Mouse (Mus musculus) neural tube, embryonic 14.5 days (tissue): Measurements from ENCODE around the gene Slc8b1. TPM values are rescaled to one million over a fixed set of nuclear protein-coding genes. Genes with fewer than 3 reads are reported as not detected.
"Not testable (repeated sequence)": the region's sequence is repeated elsewhere in the genome, so short reads cannot be mapped to it uniquely, and the experiment has no call there.

Source experiments
- ATAC-seq: fragments of 200-750 bp; cut with Nextera tagmentation; 2 replicates; pipeline ENCODE4 v1.8.0; 2017; ENCODE audit warnings: low read depth, mild to moderate bottlenecking, moderate TSS enrichment, moderate library complexity
- H3K27ac ChIP-seq: fragments of 300-500 bp; sonication (generic); 2 replicates; pipeline ENCODE4 v1.5.1; 2014; ENCODE audit warnings: low read depth, mild to moderate bottlenecking, control low read depth, low read length, moderate library complexity, mixed read lengths
- H3K27me3 ChIP-seq: fragments of 300-500 bp; sonication (generic); 2 replicates; pipeline ENCODE4 v1.6.1; 2014; ENCODE audit warnings: low read length; ENCODE audit not compliant: control insufficient read depth, insufficient read depth
- H3K36me3 ChIP-seq: fragments of 300-500 bp; sonication (generic); 2 replicates; pipeline ENCODE4 v1.6.1; 2014; ENCODE audit warnings: low read length, mixed read lengths; ENCODE audit not compliant: control insufficient read depth, insufficient read depth
- H3K4me1 ChIP-seq: fragments of 300-500 bp; sonication (generic); 2 replicates; pipeline ENCODE4 v1.6.1; 2014; ENCODE audit warnings: low read length; ENCODE audit not compliant: control insufficient read depth, insufficient read depth
- H3K4me2 ChIP-seq: fragments of 300-500 bp; sonication (generic); 2 replicates; pipeline ENCODE4 v1.6.1; 2014; ENCODE audit warnings: mild to moderate bottlenecking, low read depth, low read length, control low read depth
- H3K4me3 ChIP-seq: fragments of 300-500 bp; sonication (generic); 2 replicates; pipeline ENCODE4 v1.5.1; 2014; ENCODE audit warnings: low read depth, low read length, control low read depth, mixed read lengths
- H3K9ac ChIP-seq: fragments of 300-500 bp; sonication (generic); replicated peaks from 2 replicates; pipeline ENCODE4 v1.6.1; 2014; ENCODE audit warnings: low read depth, mild to moderate bottlenecking, control low read depth, low read length, mixed read lengths
- H3K9me3 ChIP-seq: fragments of 300-500 bp; sonication (generic); 2 replicates; pipeline ENCODE4 v1.6.1; 2016; ENCODE audit warnings: low read length; ENCODE audit not compliant: control insufficient read depth
- WGBS: fragments of 180-500 bp; shearing (Covaris S2); extraction: QIAGEN DNeasy Blood & Tissue Kit; methylation state at CpG from one replicate; pipeline ENCODE4 v1.1.7; 2014; 5-methylcytosine and 5-hydroxymethylcytosine counted together
- polyA plus RNA-seq: library from polyadenylated mRNA; unstranded; fragments of >200 nt; fragmentation: Nextera tagmentation; extraction: Ambion mirVana; gene quantifications from 2 replicates; pipeline ENCODE4 v1.2.1, GENCODE M21; 2014

Slc8b1 gene
- polyA plus RNA-seq, 1 experiment from 2014 or later, result 0.95 TPM

GRCm38 (mm10) chr5:120490679-120491192, 20.2 kb upstream of the Slc8b1 start:
- Histone ChIP-seq H3K27me3 (no peaks in the 10 kb centered on the region), H3K27ac (peak overlapping the region; percentile 45; the same call in 1 of the 2 replicates), H3K9ac (no peak overlapping the region), H3K9me3 (no peaks in the 10 kb centered on the region), H3K4me1 (no peaks in the 10 kb centered on the region), H3K4me2 (no peak overlapping the region), H3K36me3 (peaks cover 11% of the 10 kb centered on the region; the same call in 1 of the 2 replicates), H3K4me3 (no peak overlapping the region)
- ATAC-seq, result no peak
- WGBS, result 68% methylated on average over 8 of the region's 8 CpGs

- Histone ChIP-seq H3K36me3 (0 out of 2 replicates have a peak, but pooled peaks cover 3% of the 10 kb centered on the region), H3K4me3 (no peak overlapping the region), H3K9me3 (no peaks in the 10 kb centered on the region), H3K4me1 (no peaks in the 10 kb centered on the region), H3K9ac (no peak overlapping the region), H3K27me3 (no peaks in the 10 kb centered on the region), H3K4me2 (no peak overlapping the region), H3K27ac (no peak overlapping the region)
- WGBS, result 67% methylated on average over 11 of the region's 11 CpGs
- ATAC-seq, result no peak
Observed at GRCm38 (mm10) chr5:120492437-120492836, 18.5 kb upstream of the Slc8b1 start.

- 85% methylated on average over 6 of the region's 6 CpGs for WGBS
- H3K9me3 ChIP-seq, result no peaks in the 10 kb centered on the region
- no peaks in the 10 kb centered on the region for H3K4me1 ChIP-seq
- no peak overlapping the region for H3K4me3 ChIP-seq
- no peak overlapping the region for H3K4me2 ChIP-seq
- no peak overlapping the region for H3K9ac ChIP-seq
- no peak overlapping the region for H3K27ac ChIP-seq
- no peak for ATAC-seq
- H3K36me3 ChIP-seq, result 0 out of 2 replicates have a peak, but pooled peaks cover 3% of the 10 kb centered on the region
- H3K27me3 ChIP-seq, result no peaks in the 10 kb centered on the region
Observed at GRCm38 (mm10) chr5:120493440-120493839, 17.5 kb upstream of the Slc8b1 start.

- H3K9me3 ChIP-seq, result no peaks in the 10 kb centered on the region
- H3K4me2 ChIP-seq, result no peak overlapping the region
- no peaks in the 10 kb centered on the region for H3K27me3 ChIP-seq
- H3K4me3 ChIP-seq, result no peak overlapping the region
- no peaks in the 10 kb centered on the region for H3K4me1 ChIP-seq
- ATAC-seq, result no peak
- H3K9ac ChIP-seq, result no peak overlapping the region
- WGBS, result 70% methylated on average over 9 of the region's 9 CpGs
- H3K27ac ChIP-seq, result no peak overlapping the region
- H3K36me3 ChIP-seq, result 0 out of 2 replicates have a peak, but pooled peaks cover 3% of the 10 kb centered on the region
Observed at GRCm38 (mm10) chr5:120493873-120494395, 17.0 kb upstream of the Slc8b1 start.

DNA sequence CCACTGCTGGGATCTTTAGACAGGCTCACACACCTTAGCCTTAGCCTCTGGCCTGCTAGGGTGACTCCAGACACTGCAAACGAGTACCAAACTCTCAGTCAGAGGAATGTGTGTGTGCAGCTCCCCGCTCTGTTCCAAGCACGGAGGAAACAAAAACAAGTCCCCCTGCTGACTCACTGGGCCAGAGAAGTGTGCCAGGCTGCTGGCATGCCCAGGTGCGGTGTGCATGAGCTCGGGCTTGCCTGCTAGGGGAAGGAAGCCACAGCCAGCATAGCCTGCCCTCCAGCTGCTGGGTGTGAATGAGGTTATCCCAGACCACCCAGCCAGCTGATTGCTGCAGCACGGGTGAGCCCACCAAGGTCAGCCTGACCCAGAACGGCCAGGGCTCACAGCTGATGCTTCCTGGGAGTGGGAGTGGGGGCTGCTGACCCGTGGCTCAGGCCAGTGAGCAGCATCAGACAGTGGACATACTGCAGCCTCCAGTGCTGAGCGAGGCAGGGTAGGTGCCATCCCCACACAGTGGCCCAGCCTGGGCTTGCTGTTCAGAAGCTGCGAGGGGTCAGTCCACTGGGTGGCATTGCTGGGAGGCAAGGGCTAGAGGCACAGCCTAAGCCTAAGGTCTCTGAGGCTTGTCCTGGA, 15.8 kb upstream of the Slc8b1 start:
- no peak for ATAC-seq
- Histone ChIP-seq H3K4me1 (no peaks in the 10 kb centered on the region), H3K4me2 (no peak overlapping the region), H3K27ac (no peak overlapping the region), H3K9me3 (no peaks in the 10 kb centered on the region), H3K9ac (no peak overlapping the region), H3K27me3 (no peaks in the 10 kb centered on the region), H3K4me3 (no peak overlapping the region), H3K36me3 (0 out of 2 replicates have a peak, but pooled peaks cover 3% of the 10 kb centered on the region)
- 81% methylated on average over 10 of the region's 10 CpGs for WGBS

GRCm38 (mm10) chr5:120495703-120496226, 15.2 kb upstream of the Slc8b1 start:
- H3K27ac ChIP-seq, result no peak overlapping the region
- H3K9me3 ChIP-seq, result no peaks in the 10 kb centered on the region
- H3K36me3 ChIP-seq, result 0 out of 2 replicates have a peak, but pooled peaks cover 3% of the 10 kb centered on the region
- H3K4me3 ChIP-seq, result no peak overlapping the region
- WGBS, result 93% methylated on average over 13 of the region's 13 CpGs
- H3K27me3 ChIP-seq, result no peaks in the 10 kb centered on the region
- ATAC-seq, result no peak
- H3K4me1 ChIP-seq, result no peaks in the 10 kb centered on the region
- no peak overlapping the region for H3K9ac ChIP-seq
- no peak overlapping the region for H3K4me2 ChIP-seq

DNA sequence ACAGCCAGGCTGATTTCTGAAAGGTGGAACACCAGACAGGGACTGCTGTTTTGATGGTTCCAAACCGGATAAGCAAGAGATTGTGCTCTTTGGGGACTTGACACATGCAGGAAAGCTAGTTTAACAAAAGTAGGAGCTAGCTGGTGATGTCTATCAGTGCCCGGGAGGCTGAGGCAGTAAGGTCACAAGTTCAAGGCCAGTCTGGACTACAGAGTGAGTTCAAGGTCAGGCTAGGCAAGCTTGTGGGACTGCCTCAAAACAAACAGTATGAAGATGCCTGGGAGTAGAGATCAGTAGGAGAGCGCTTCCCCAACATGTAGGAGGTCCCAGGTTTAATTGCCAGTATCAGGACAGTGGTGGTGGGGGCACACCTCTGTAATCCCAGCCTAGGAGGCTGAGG, 13.9 kb upstream of the Slc8b1 start:
- 95% methylated on average over 3 of the region's 3 CpGs for WGBS
- Histone ChIP-seq H3K36me3 (0 out of 2 replicates have a peak, but pooled peaks cover 3% of the 10 kb centered on the region), H3K27me3 (no peaks in the 10 kb centered on the region), H3K9ac (no peak overlapping the region), H3K4me3 (no peak overlapping the region), H3K27ac (no peak overlapping the region), H3K4me2 (no peak overlapping the region), H3K9me3 (no peaks in the 10 kb centered on the region), H3K4me1 (peaks cover 3% of the 10 kb centered on the region; the same call in 1 of the 2 replicates)
- ATAC-seq, result no peak

- 85% methylated on average over 4 of the region's 4 CpGs for WGBS
- H3K9me3 ChIP-seq, result no peaks in the 10 kb centered on the region
- ATAC-seq, result no peak
Observed at GRCm38 (mm10) chr5:120499202-120499601, 11.8 kb upstream of the Slc8b1 start.

DNA sequence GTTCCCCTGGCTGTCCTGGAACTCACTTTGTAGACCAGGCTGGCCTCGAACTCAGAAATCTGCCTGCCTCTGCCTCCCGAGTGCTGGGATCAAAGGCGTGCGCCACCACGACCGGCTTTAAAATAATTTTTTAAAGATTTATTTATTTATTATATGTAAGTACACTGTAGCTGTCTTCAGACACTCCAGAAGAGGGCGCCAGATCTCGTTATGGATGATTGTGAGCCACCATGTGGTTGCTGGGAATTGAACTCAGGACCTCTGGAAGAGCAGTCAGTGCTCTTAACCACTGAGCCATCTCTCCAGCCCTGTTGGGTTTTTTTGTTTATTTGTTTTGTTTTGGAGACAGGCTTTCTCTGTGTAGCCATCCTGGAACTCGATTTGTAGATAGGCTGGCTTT, 10.4 kb upstream of the Slc8b1 start:
- peaks cover 13% of the 10 kb centered on the region for H3K4me1 ChIP-seq
- not testable (repeated sequence) for H3K27me3 ChIP-seq, H3K9me3 ChIP-seq, H3K4me2 ChIP-seq, H3K27ac ChIP-seq, H3K36me3 ChIP-seq, H3K9ac ChIP-seq, ATAC-seq, H3K4me3 ChIP-seq
- 90% methylated on average over 9 of the region's 9 CpGs for WGBS

More at GRCm38 (mm10) chr5:120499202-120499601, 11.8 kb upstream of the Slc8b1 start:
- H3K27me3 ChIP-seq, result no peaks in the 10 kb centered on the region
- no peak overlapping the region for H3K9ac ChIP-seq
- peaks cover 13% of the 10 kb centered on the region for H3K4me1 ChIP-seq
- H3K4me3 ChIP-seq, result no peak overlapping the region
- no peak overlapping the region for H3K4me2 ChIP-seq
- no peak overlapping the region for H3K27ac ChIP-seq
- H3K36me3 ChIP-seq, result 0 out of 2 replicates have a peak, but pooled peaks cover 3% of the 10 kb centered on the region
